Mouse (Mus musculus) liver, embryonic 14.5 days (tissue): ENCODE results near the gene Kif21a. TPM values are rescaled to one million over a fixed set of nuclear protein-coding genes. Genes with fewer than 3 reads are reported as not detected.

Experiments used
- ATAC-seq: fragments of 200-750 bp; cut with Nextera tagmentation; 2 replicates; pipeline ENCODE4 v1.8.0; 2017; ENCODE audit warnings: moderate number of reproducible peaks, mild to moderate bottlenecking, moderate library complexity; ENCODE audit not compliant: insufficient read depth
- DNase-seq, 3 experiments: peaks; one replicate each; pipeline ENCODE4 v3.0.0-alpha.2; 2012 to 2013; ENCODE audit warnings: low read depth in 3 of 3, low spot score in 3 of 3
- H3K27ac ChIP-seq: fragments of 300-500 bp; sonication (generic); 2 replicates; pipeline ENCODE4 v1.5.1; 2014; ENCODE audit warnings: moderate library complexity, mild to moderate bottlenecking, control low read depth, inconsistent platforms
- H3K27me3 ChIP-seq: fragments of 300-500 bp; sonication (generic); 2 replicates; pipeline ENCODE4 v1.6.1; 2014; ENCODE audit warnings: mild to moderate bottlenecking, low read length, moderate library complexity; ENCODE audit not compliant: control insufficient read depth, insufficient read depth
- H3K36me3 ChIP-seq: fragments of 300-500 bp; sonication (generic); replicated peaks from 2 replicates; pipeline ENCODE4 v1.6.1; 2014; ENCODE audit warnings: low read depth; ENCODE audit not compliant: control insufficient read depth, insufficient read depth
- H3K4me1 ChIP-seq, 2 experiments: fragments of 200-500 bp in 1 of 2; fragments of 300-500 bp in 1 of 2; sonication (generic) in 1 of 2; replicated peaks; 2 replicates each; pipeline ENCODE4 v1.6.1; 2012 to 2014; ENCODE audit warnings: antibody characterized with exemption in 1 of 2, inconsistent platforms in 1 of 2, low read length in 1 of 2; ENCODE audit not compliant: control insufficient read depth in 2 of 2, insufficient read depth in 2 of 2
- H3K4me2 ChIP-seq: fragments of 300-500 bp; sonication (generic); 2 replicates; pipeline ENCODE4 v1.6.1; 2014; ENCODE audit warnings: low read depth, mild to moderate bottlenecking, control low read depth, moderate library complexity
- H3K4me3 ChIP-seq, 2 experiments: fragments of 200-500 bp in 1 of 2; fragments of 300-500 bp in 1 of 2; sonication (generic) in 1 of 2; 2 replicates each; pipeline ENCODE4 v1.5.1; 2012 to 2014; ENCODE audit warnings: low read depth in 2 of 2, low read length in 2 of 2, mild to moderate bottlenecking in 2 of 2, control low read depth in 1 of 2, inconsistent platforms in 1 of 2, moderate library complexity in 1 of 2; ENCODE audit not compliant: insufficient read depth in 1 of 2
- H3K9ac ChIP-seq: fragments of 300-500 bp; sonication (generic); replicated peaks from 2 replicates; pipeline ENCODE4 v1.6.1; 2014; ENCODE audit warnings: mild to moderate bottlenecking, control low read depth, moderate library complexity
- H3K9me3 ChIP-seq: fragments of 300-500 bp; sonication (generic); 2 replicates; pipeline ENCODE4 v1.6.1; 2016; ENCODE audit warnings: low read length, mixed read lengths; ENCODE audit not compliant: control insufficient read depth
- CTCF ChIP-seq: IDR thresholded peaks from 2 replicates; pipeline ENCODE4 v1.5.1; 2016; ENCODE audit warnings: antibody characterized with exemption, low read depth, control low read depth
- EP300 ChIP-seq: IDR thresholded peaks from 2 replicates; pipeline ENCODE4 v1.6.1; 2016; ENCODE audit warnings: antibody characterized with exemption, low read depth
- WGBS: fragments of 180-500 bp; shearing (Covaris S2); extraction: QIAGEN DNeasy Blood & Tissue Kit; methylation state at CpG from one replicate; pipeline ENCODE4 v1.1.7; 2014; ENCODE audit not compliant: insufficient replicate concordance; 5-methylcytosine and 5-hydroxymethylcytosine counted together
- polyA plus RNA-seq, 2 experiments: library from polyadenylated mRNA; depleted of rRNA in 1 of 2; stranded (reverse) in 1 of 2; unstranded in 1 of 2; fragments of >200 nt; fragmentation: Nextera tagmentation in 1 of 2; extraction: Ambion mirVana in 1 of 2; gene quantifications; 2 replicates each; pipeline versions ENCODE4 v1.2.1 to v1.2.3; 2012 to 2014

Kif21a gene
- polyA plus RNA-seq, 2 experiments = 1.8 to 3.0 TPM

DNA sequence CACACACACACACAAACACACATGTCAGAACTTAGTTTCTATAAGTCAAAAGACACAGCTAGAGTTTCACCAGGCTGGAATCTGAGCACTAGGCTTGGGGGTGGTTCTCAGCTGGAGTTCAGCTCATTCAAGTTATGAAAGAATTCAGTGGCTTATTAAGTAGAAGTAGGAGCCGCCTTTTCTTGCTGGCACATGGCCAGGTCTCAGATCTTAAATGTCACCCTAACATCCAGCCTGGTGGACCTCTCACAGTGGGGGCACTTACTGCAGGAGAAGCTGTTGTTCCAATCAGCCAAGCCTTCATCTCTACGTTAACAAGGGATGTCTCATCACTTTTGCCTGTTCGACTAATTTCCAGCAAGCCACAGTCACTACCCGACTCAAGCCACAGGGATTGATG, 39.5 kb downstream of the Kif21a start:
- WGBS = 69% methylated on average over 4 of the region's 4 CpGs
- H3K4me3 ChIP-seq = no peak overlapping the region
- H3K9me3 ChIP-seq = no peaks in the 10 kb centered on the region
- ATAC-seq (no peak), DNase-seq (no peak)
- H3K27ac ChIP-seq = no peak overlapping the region
- H3K4me1 ChIP-seq = peaks cover 0 to 3% of the 10 kb centered on the region in 2 experiments; a peak in 1 of 4 replicates
- H3K27me3 ChIP-seq = no peaks in the 10 kb centered on the region
- H3K36me3 ChIP-seq = no peaks in the 10 kb centered on the region
- H3K9ac ChIP-seq = no peak overlapping the region
- no peak for TF ChIP-seq CTCF
- TF ChIP-seq EP300 = no peak
- no peak overlapping the region for H3K4me2 ChIP-seq

DNA sequence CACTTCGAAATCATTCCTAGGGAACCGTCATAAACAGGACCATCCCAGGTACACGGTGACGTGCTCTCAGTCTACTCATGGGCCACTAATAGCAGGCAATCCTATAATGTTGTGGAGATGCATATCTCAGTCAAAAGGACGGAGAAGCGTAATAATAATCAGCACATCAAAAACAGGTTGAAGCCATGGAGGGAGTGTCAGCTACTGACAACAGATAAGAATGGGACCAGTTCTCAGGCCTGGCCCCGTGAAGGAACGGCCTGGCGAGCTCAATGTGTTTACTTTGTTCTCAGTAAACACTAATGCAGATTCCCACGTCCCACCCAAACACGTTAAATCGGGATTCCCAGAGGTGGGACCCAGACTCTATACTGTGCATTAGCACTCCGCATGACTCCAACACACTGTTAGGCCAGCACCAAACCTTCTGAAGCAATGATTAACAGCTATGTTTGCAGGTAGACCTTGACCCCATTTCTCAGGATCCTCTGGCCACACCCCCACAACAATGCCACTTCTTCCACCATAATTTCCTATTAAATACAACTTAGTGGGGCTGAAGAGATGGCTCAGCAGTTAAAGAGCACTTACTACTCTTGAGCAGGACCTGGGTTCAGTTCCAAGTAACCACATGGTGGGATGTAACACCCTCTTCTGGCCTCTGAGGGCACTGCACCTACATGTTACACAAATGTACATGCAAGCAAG, 42.5 kb downstream of the Kif21a start:
- Histone ChIP-seq H3K27ac (no peak overlapping the region), H3K36me3 (no peaks in the 10 kb centered on the region), H3K9ac (no peak overlapping the region), H3K4me1 (peaks cover 0 to 3% of the 10 kb centered on the region in 2 experiments; a peak in 1 of 4 replicates), H3K9me3 (no peaks in the 10 kb centered on the region), H3K27me3 (no peaks in the 10 kb centered on the region), H3K4me3 (no peak overlapping the region), H3K4me2 (no peak overlapping the region)
- WGBS = 66% methylated on average over 13 of the region's 13 CpGs
- DNase-seq (no peak), ATAC-seq (no peak)
- TF ChIP-seq CTCF = no peak
- no peak for TF ChIP-seq EP300

DNA sequence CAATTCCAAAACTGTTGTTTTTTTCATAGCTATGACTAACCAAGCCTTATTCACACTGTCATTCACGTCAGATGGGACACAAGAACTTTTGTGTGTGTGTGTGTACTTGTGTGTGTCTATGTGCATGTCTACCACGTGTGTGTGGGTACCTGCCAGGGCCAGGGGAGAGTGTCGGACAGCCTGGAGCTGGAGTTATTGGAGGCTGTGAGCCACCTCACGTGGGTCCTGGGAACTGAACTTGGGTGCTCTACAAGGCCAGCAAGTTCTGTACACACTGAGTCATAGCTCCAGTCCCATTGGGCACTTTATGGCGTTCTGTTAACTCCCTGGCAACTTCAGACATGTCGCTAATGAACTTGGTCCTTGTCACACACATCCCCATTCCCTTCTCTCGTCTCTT, 45.0 kb downstream of the Kif21a start:
- Histone ChIP-seq H3K27me3 (no peaks in the 10 kb centered on the region), H3K4me3 (no peak overlapping the region), H3K9ac (no peak overlapping the region), H3K36me3 (no peaks in the 10 kb centered on the region), H3K9me3 (no peaks in the 10 kb centered on the region), H3K4me1 (peaks cover 0 to 3% of the 10 kb centered on the region in 2 experiments; a peak in 1 of 4 replicates), H3K27ac (no peak overlapping the region), H3K4me2 (no peak overlapping the region)
- 66% methylated on average over 7 of the region's 7 CpGs for WGBS
- TF ChIP-seq CTCF (no peak), EP300 (no peak)
- no peak for DNase-seq
- ATAC-seq = no peak

DNA sequence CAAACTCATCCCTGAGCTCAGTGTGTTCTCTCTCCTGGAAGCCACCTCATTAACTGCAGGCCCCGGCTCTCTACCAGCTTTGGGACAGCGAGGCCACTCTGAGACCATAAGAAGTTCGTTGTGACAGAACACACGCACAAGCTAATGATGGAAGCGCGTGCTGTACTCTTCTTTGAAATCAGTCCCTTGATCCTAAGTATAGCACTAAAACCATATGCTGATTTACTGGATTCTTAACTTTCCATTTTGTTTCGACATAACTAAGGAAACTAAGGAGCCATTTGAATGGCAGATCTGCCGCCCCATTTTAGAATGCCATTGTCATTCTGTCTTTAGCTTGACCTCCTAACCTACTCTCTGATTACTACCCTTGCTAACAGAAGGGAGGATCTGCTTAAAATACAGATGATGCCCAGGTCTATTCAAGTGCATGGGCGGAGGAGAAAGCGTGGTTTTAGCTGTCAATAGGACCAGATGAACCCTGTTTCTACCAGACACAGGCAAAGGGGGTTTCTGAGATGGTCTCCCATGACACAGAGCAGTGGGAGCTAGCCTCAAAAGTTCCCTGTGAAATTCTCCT, 48.6 kb downstream of the Kif21a start:
- no peak for TF ChIP-seq CTCF
- no peak for TF ChIP-seq EP300

DNA sequence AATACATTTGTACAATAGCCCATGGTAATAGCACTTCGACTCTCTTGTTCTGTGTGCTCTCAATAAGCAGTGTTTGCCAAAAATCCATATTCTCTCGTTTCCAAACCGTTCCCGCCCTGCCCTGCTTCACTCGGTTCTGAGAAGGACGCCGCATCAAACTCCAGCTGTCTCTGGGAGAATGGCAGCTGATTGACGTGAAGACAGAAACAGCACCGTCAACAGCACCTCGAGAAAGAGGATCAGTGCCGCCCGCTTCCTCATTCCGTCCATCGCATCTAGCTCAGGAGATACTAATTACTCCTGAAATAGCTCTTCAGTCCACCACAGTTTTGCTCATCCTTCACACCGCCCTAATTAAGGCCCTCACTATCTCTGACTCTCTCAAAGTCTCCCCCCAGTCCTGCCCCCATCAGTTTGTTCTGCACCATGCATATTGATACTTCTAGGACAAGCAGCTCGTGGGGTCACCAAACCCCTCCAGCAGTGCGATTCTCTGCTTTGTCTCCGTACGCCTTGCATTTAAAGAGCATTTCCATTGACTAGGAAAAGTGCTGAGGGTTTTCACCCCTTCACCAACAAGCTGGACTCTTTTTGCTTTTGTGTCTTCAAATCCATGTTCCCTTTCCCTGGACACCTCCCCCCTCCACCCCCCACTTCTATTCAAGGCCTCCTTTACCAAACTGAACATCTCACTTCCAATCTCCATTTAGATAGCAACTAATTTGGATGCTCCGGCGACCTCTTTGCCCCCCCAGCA, 49.3 kb downstream of the Kif21a start:
- H3K4me2 ChIP-seq = no peak overlapping the region
- H3K27me3 ChIP-seq = no peaks in the 10 kb centered on the region
- ATAC-seq = no peak
- no peak for TF ChIP-seq EP300
- no peak for TF ChIP-seq CTCF
- no peaks in the 10 kb centered on the region for H3K4me1 ChIP-seq
- DNase-seq = no peak
- 73% methylated on average over 21 of the region's 21 CpGs for WGBS
- H3K36me3 ChIP-seq = no peaks in the 10 kb centered on the region
- H3K4me3 ChIP-seq = no peak overlapping the region
- H3K9ac ChIP-seq = no peak overlapping the region
- no peak overlapping the region for H3K27ac ChIP-seq
- no peaks in the 10 kb centered on the region for H3K9me3 ChIP-seq

More for the DNA sequence above, 48.6 kb downstream of the Kif21a start:
- Histone ChIP-seq H3K4me3 (no peak overlapping the region), H3K4me1 (no peaks in the 10 kb centered on the region), H3K36me3 (no peaks in the 10 kb centered on the region), H3K27ac (no peak overlapping the region), H3K4me2 (no peak overlapping the region), H3K9me3 (no peaks in the 10 kb centered on the region), H3K27me3 (no peaks in the 10 kb centered on the region), H3K9ac (no peak overlapping the region)
- no peak for DNase-seq
- ATAC-seq = no peak
- 73% methylated on average over 10 of the region's 10 CpGs for WGBS
